Mouse (Mus musculus): Measurements from ENCODE around the gene Prrx2. TPM values are rescaled to one million over a fixed set of nuclear protein-coding genes. Genes with fewer than 3 reads are reported as not detected.
"Not testable (repeated sequence)": the region's sequence is repeated elsewhere in the genome, so short reads cannot be mapped to it uniquely, and the experiment has no call there.

Prrx2 gene
- polyA plus RNA-seq, 1 experiment = not detected

GRCm38 (mm10) chr2:30927151-30927781, 92.5 kb downstream of the Prrx2 start:
- Histone ChIP-seq H3K27ac (replicated peaks; ENCODE audit: low read depth, low read length) (peak overlapping the region; percentile 69), H3K4me3 (ENCODE audit: insufficient read depth, low read depth, low read length) (no peak overlapping the region), H3K4me1 (ENCODE audit: control insufficient read depth, insufficient read depth, insufficient read length, low read length) (peaks cover 20% of the 10 kb centered on the region)

GRCm38 (mm10) chr2:30927844-30928628, 93.3 kb downstream of the Prrx2 start:
- Histone ChIP-seq H3K27ac (replicated peaks; ENCODE audit: low read depth, low read length) (peak overlapping the region; percentile 69), H3K4me1 (ENCODE audit: control insufficient read depth, insufficient read depth, insufficient read length, low read length) (peaks cover 20% of the 10 kb centered on the region), H3K4me3 (ENCODE audit: insufficient read depth, low read depth, low read length) (no peak overlapping the region)

GRCm38 (mm10) chr2:30928893-30929482, 94.2 kb downstream of the Prrx2 start:
- H3K4me3 ChIP-seq (ENCODE audit: insufficient read depth, low read depth, low read length) = peak overlapping the region; percentile 35
- peaks cover 20% of the 10 kb centered on the region for H3K4me1 ChIP-seq (ENCODE audit: control insufficient read depth, insufficient read depth, insufficient read length, low read length)
- peak overlapping the region; percentile 8; the same call in 1 of the 2 replicates for H3K27ac ChIP-seq (replicated peaks; ENCODE audit: low read depth, low read length)

- H3K4me1 ChIP-seq (ENCODE audit: control insufficient read depth, insufficient read depth, insufficient read length, low read length) = peaks cover 20% of the 10 kb centered on the region
- peak within 1 kb of the TSS; percentile 35 for H3K4me3 ChIP-seq (ENCODE audit: insufficient read depth, low read depth, low read length)
- peak within 1 kb of the TSS; percentile 27; the same call in 1 of the 2 replicates for H3K27ac ChIP-seq (replicated peaks; ENCODE audit: low read depth, low read length)
Measured at GRCm38 (mm10) chr2:30929483-30930045, 94.8 kb downstream of the Prrx2 start, which contains the start of gene Ptges. Gene Ptges, minus strand, starts transcription at chr2:30929863.

- H3K27ac ChIP-seq (replicated peaks; ENCODE audit: low read depth, low read length); H3K4me3 ChIP-seq (ENCODE audit: insufficient read depth, low read depth, low read length): not testable (repeated sequence)
- H3K4me1 ChIP-seq (ENCODE audit: control insufficient read depth, insufficient read depth, insufficient read length, low read length) = peaks cover 20% of the 10 kb centered on the region
Measured at GRCm38 (mm10) chr2:30930846-30931245, 96.1 kb downstream of the Prrx2 start.

Other genes with a start within 250 kb of the Prrx2 start
- gene Cstad, start 239.9 kb upstream of the Prrx2 start, polyA plus RNA-seq (2012; ENCODE audit: insufficient read depth, insufficient read length, missing spikeins) = not detected in 2 replicates
- not detected in 2 replicates for gene 1700001O22Rik, start 31.3 kb upstream of the Prrx2 start, polyA plus RNA-seq (2012; ENCODE audit: insufficient read depth, insufficient read length, missing spikeins)
- gene Ntmt1, start 27.1 kb upstream of the Prrx2 start, polyA plus RNA-seq (2012; ENCODE audit: insufficient read depth, insufficient read length, missing spikeins) = 14.6 and 22.2 TPM in 2 replicates
- 4.3 and 5.6 TPM in 2 replicates for gene Asb6, start 4.6 kb upstream of the Prrx2 start, polyA plus RNA-seq (2012; ENCODE audit: insufficient read depth, insufficient read length, missing spikeins)
- 15.6 and 20.6 TPM in 2 replicates for gene Ptges, start 94.9 kb downstream of the Prrx2 start, polyA plus RNA-seq (2012; ENCODE audit: insufficient read depth, insufficient read length, missing spikeins)
- 13.7 and 14.0 TPM in 2 replicates for gene Tor1b, start 118.0 kb downstream of the Prrx2 start, polyA plus RNA-seq (2012; ENCODE audit: insufficient read depth, insufficient read length, missing spikeins)
- gene Tor1a, start 133.0 kb downstream of the Prrx2 start, polyA plus RNA-seq (2012; ENCODE audit: insufficient read depth, insufficient read length, missing spikeins) = 20.5 and 26.0 TPM in 2 replicates
- 19.9 and 27.2 TPM in 2 replicates for gene BC005624, start 147.2 kb downstream of the Prrx2 start, polyA plus RNA-seq (2012; ENCODE audit: insufficient read depth, insufficient read length, missing spikeins)
- 7.3 and 7.7 TPM in 2 replicates for gene Usp20, start 147.3 kb downstream of the Prrx2 start, polyA plus RNA-seq (2012; ENCODE audit: insufficient read depth, insufficient read length, missing spikeins)

All from brown adipose tissue, adult 24 weeks (tissue).